Mouse (Mus musculus): ENCODE measurements at regions not wholly inside any gene's neighbourhood (a gene's known extent, or its start where the extent isn't known, plus 50 kb on each side); places are given as distances from the start of the nearest gene placed in this dataset.
A peak's percentile ranks its signal among the peaks of the same experiment; 100 is the strongest.

GRCm38 (mm10) chr12:80040233-80040632 is 72.6 kb downstream of the Zfp36l1 start:
- Histone ChIP-seq H3K4me2 (no peak overlapping the region), H3K27me3 (ENCODE audit: control insufficient read depth, insufficient read depth, low read length) (no peaks in the 10 kb centered on the region), H3K36me3 (ENCODE audit: control insufficient read depth, insufficient read depth, low read length) (no peaks in the 10 kb centered on the region), H3K9ac (ENCODE audit: low read depth, low read length) (no peak overlapping the region), H3K27ac (ENCODE audit: low read depth, low read length) (no peak overlapping the region), H3K4me3 (ENCODE audit: low read depth, low read length) (no peak overlapping the region), H3K4me1 (ENCODE audit: control insufficient read depth, insufficient read depth, low read length) (peaks cover 21% of the 10 kb centered on the region), H3K9me3 (replicated peaks; ENCODE audit: control insufficient read depth, low read length) (no peaks in the 10 kb centered on the region)
- WGBS (ENCODE audit: insufficient replicate concordance) = 88% methylated on average over 9 of the region's 9 CpGs
- ATAC-seq (replicated peaks; ENCODE audit: insufficient number of reproducible peaks, low FRiP score, low TSS enrichment) = no peak

- 64% methylated on average over 1 of the region's 1 CpGs for WGBS (ENCODE audit: insufficient replicate concordance)
- peaks cover 26% of the 10 kb centered on the region for H3K4me1 ChIP-seq (ENCODE audit: control insufficient read depth, insufficient read depth, low read length)
- no peaks in the 10 kb centered on the region for H3K36me3 ChIP-seq (ENCODE audit: control insufficient read depth, insufficient read depth, low read length)
- ATAC-seq (replicated peaks; ENCODE audit: insufficient number of reproducible peaks, low FRiP score, low TSS enrichment) = no peak
- no peak overlapping the region for H3K4me2 ChIP-seq
- no peaks in the 10 kb centered on the region for H3K27me3 ChIP-seq (ENCODE audit: control insufficient read depth, insufficient read depth, low read length)
- H3K27ac ChIP-seq (ENCODE audit: low read depth, low read length) = no peak overlapping the region
- no peak overlapping the region for H3K9ac ChIP-seq (ENCODE audit: low read depth, low read length)
- no peaks in the 10 kb centered on the region for H3K9me3 ChIP-seq (replicated peaks; ENCODE audit: control insufficient read depth, low read length)
- no peak overlapping the region for H3K4me3 ChIP-seq (ENCODE audit: low read depth, low read length)
Measured at GRCm38 (mm10) chr12:80039150-80039549, 73.7 kb downstream of the Zfp36l1 start.

GRCm38 (mm10) chr12:80035500-80036271 is 77.1 kb downstream of the Zfp36l1 start:
- ATAC-seq (replicated peaks; ENCODE audit: insufficient number of reproducible peaks, low FRiP score, low TSS enrichment) = no peak
- 45% methylated on average over 6 of the region's 6 CpGs for WGBS (ENCODE audit: insufficient replicate concordance)
- H3K27ac ChIP-seq (ENCODE audit: low read depth, low read length) = no peak overlapping the region
- H3K9ac ChIP-seq (ENCODE audit: low read depth, low read length) = no peak overlapping the region
- peaks cover 24% of the 10 kb centered on the region; the same call in 1 of the 2 replicates for H3K4me1 ChIP-seq (ENCODE audit: control insufficient read depth, insufficient read depth, low read length)
- H3K4me3 ChIP-seq (ENCODE audit: low read depth, low read length) = no peak overlapping the region
- no peaks in the 10 kb centered on the region for H3K36me3 ChIP-seq (ENCODE audit: control insufficient read depth, insufficient read depth, low read length)
- H3K9me3 ChIP-seq (replicated peaks; ENCODE audit: control insufficient read depth, low read length) = no peaks in the 10 kb centered on the region
- 0 out of 2 replicates have a peak overlapping the region, but pooled peaks have one; percentile 6 for H3K4me2 ChIP-seq
- H3K27me3 ChIP-seq (ENCODE audit: control insufficient read depth, insufficient read depth, low read length) = no peaks in the 10 kb centered on the region

- no peaks in the 10 kb centered on the region for H3K27me3 ChIP-seq (ENCODE audit: control insufficient read depth, insufficient read depth, low read length)
- H3K4me2 ChIP-seq = no peak overlapping the region
- H3K9me3 ChIP-seq (replicated peaks; ENCODE audit: control insufficient read depth, low read length) = no peaks in the 10 kb centered on the region
- H3K36me3 ChIP-seq (ENCODE audit: control insufficient read depth, insufficient read depth, low read length) = no peaks in the 10 kb centered on the region
- 62% methylated on average over 4 of the region's 4 CpGs for WGBS (ENCODE audit: insufficient replicate concordance)
- H3K4me1 ChIP-seq (ENCODE audit: control insufficient read depth, insufficient read depth, low read length) = peaks cover 24% of the 10 kb centered on the region; the same call in 1 of the 2 replicates
- H3K9ac ChIP-seq (ENCODE audit: low read depth, low read length) = 0 out of 2 replicates have a peak overlapping the region, but pooled peaks have one; percentile 16
- no peak overlapping the region for H3K27ac ChIP-seq (ENCODE audit: low read depth, low read length)
- no peak for ATAC-seq (replicated peaks; ENCODE audit: insufficient number of reproducible peaks, low FRiP score, low TSS enrichment)
- no peak overlapping the region for H3K4me3 ChIP-seq (ENCODE audit: low read depth, low read length)
Measured at GRCm38 (mm10) chr12:80034963-80035411, 77.8 kb downstream of the Zfp36l1 start.

- WGBS (ENCODE audit: insufficient replicate concordance) = 87% methylated on average over 5 of the region's 5 CpGs
- Histone ChIP-seq H3K4me1 (ENCODE audit: control insufficient read depth, insufficient read depth, low read length) (peaks cover 21% of the 10 kb centered on the region; the same call in 1 of the 2 replicates), H3K27ac (ENCODE audit: low read depth, low read length) (no peak overlapping the region), H3K9ac (ENCODE audit: low read depth, low read length) (no peak overlapping the region), H3K36me3 (ENCODE audit: control insufficient read depth, insufficient read depth, low read length) (no peaks in the 10 kb centered on the region), H3K27me3 (ENCODE audit: control insufficient read depth, insufficient read depth, low read length) (no peaks in the 10 kb centered on the region), H3K4me3 (ENCODE audit: low read depth, low read length) (no peak overlapping the region), H3K9me3 (replicated peaks; ENCODE audit: control insufficient read depth, low read length) (no peaks in the 10 kb centered on the region), H3K4me2 (no peak overlapping the region)
- ATAC-seq (replicated peaks; ENCODE audit: insufficient number of reproducible peaks, low FRiP score, low TSS enrichment) = no peak
Measured at GRCm38 (mm10) chr12:80034100-80034499, 78.7 kb downstream of the Zfp36l1 start.

- 56% methylated on average over 3 of the region's 3 CpGs for WGBS (ENCODE audit: insufficient replicate concordance)
- Histone ChIP-seq H3K4me2 (no peak overlapping the region), H3K9ac (ENCODE audit: low read depth, low read length) (no peak overlapping the region), H3K27ac (ENCODE audit: low read depth, low read length) (no peak overlapping the region), H3K36me3 (ENCODE audit: control insufficient read depth, insufficient read depth, low read length) (no peaks in the 10 kb centered on the region), H3K27me3 (ENCODE audit: control insufficient read depth, insufficient read depth, low read length) (no peaks in the 10 kb centered on the region), H3K4me1 (ENCODE audit: control insufficient read depth, insufficient read depth, low read length) (peaks cover 21% of the 10 kb centered on the region; the same call in 1 of the 2 replicates), H3K4me3 (ENCODE audit: low read depth, low read length) (no peak overlapping the region), H3K9me3 (replicated peaks; ENCODE audit: control insufficient read depth, low read length) (no peaks in the 10 kb centered on the region)
- ATAC-seq (replicated peaks; ENCODE audit: insufficient number of reproducible peaks, low FRiP score, low TSS enrichment) = no peak
Measured at GRCm38 (mm10) chr12:80032520-80032919, 80.3 kb downstream of the Zfp36l1 start.

GRCm38 (mm10) chr12:80028301-80028700 is 84.5 kb downstream of the Zfp36l1 start:
- no peak overlapping the region for H3K27ac ChIP-seq (ENCODE audit: low read depth, low read length)

GRCm38 (mm10) chr12:80023107-80024078 is 89.4 kb downstream of the Zfp36l1 start:
- Histone ChIP-seq H3K27me3 (ENCODE audit: control insufficient read depth, insufficient read depth, low read length) (no peaks in the 10 kb centered on the region), H3K27ac (ENCODE audit: low read depth, low read length) (peak overlapping the region; percentile 3; the same call in 1 of the 2 replicates), H3K36me3 (ENCODE audit: control insufficient read depth, insufficient read depth, low read length) (no peaks in the 10 kb centered on the region), H3K4me1 (ENCODE audit: control insufficient read depth, insufficient read depth, low read length) (peaks cover 31% of the 10 kb centered on the region), H3K4me2 (peak overlapping the region; percentile 45), H3K9ac (ENCODE audit: low read depth, low read length) (peak overlapping the region; percentile 17; the same call in 1 of the 2 replicates), H3K9me3 (replicated peaks; ENCODE audit: control insufficient read depth, low read length) (no peaks in the 10 kb centered on the region), H3K4me3 (ENCODE audit: low read depth, low read length) (no peak overlapping the region)
- ATAC-seq (replicated peaks; ENCODE audit: insufficient number of reproducible peaks, low FRiP score, low TSS enrichment) = no peak
- WGBS (ENCODE audit: insufficient replicate concordance) = 16% methylated on average over 18 of the region's 18 CpGs

More at GRCm38 (mm10) chr12:80028301-80028700, 84.5 kb downstream of the Zfp36l1 start:
- Histone ChIP-seq H3K27me3 (ENCODE audit: control insufficient read depth, insufficient read depth, low read length) (no peaks in the 10 kb centered on the region), H3K4me2 (no peak overlapping the region), H3K4me3 (ENCODE audit: low read depth, low read length) (no peak overlapping the region), H3K4me1 (ENCODE audit: control insufficient read depth, insufficient read depth, low read length) (peaks cover 7% of the 10 kb centered on the region), H3K9ac (ENCODE audit: low read depth, low read length) (no peak overlapping the region), H3K9me3 (replicated peaks; ENCODE audit: control insufficient read depth, low read length) (no peaks in the 10 kb centered on the region), H3K36me3 (ENCODE audit: control insufficient read depth, insufficient read depth, low read length) (no peaks in the 10 kb centered on the region)
- no peak for ATAC-seq (replicated peaks; ENCODE audit: insufficient number of reproducible peaks, low FRiP score, low TSS enrichment)
- 65% methylated on average over 3 of the region's 3 CpGs for WGBS (ENCODE audit: insufficient replicate concordance)

All from heart, embryonic 11.5 days (tissue).